Mouse (Mus musculus) E14TG2a.4 (cell line): Measurements from ENCODE around the gene Gm17334.

ENCODE experiments used
- CTCF ChIP-seq: conservative IDR thresholded peaks from 2 replicates; pipeline ENCODE4 v1.5.1; 2014; ENCODE audit warnings: low read length
- NANOG ChIP-seq: IDR thresholded peaks from 2 replicates; pipeline ENCODE4 v1.6.1; 2014; ENCODE audit warnings: borderline replicate concordance, low read length, mixed read lengths

GRCm38 (mm10) chr11:53769185-53769576 lies 3.8 kb downstream of the Gm17334 start:
- no peak for TF ChIP-seq CTCF
- TF ChIP-seq NANOG: no peak
